Mouse (Mus musculus) kidney, postnatal 25 days (tissue): ENCODE data around the gene Msrb3.
"Not testable (repeated sequence)": the region's sequence is repeated elsewhere in the genome, so short reads cannot be mapped to it uniquely, and the experiment has no call there.

Experiments
- DNase-seq, 2 experiments: peaks; one replicate each; pipeline ENCODE4 v3.0.0; 2021; ENCODE audit warnings: mixed read lengths in 2 of 2

Msrb3 gene

DNA sequence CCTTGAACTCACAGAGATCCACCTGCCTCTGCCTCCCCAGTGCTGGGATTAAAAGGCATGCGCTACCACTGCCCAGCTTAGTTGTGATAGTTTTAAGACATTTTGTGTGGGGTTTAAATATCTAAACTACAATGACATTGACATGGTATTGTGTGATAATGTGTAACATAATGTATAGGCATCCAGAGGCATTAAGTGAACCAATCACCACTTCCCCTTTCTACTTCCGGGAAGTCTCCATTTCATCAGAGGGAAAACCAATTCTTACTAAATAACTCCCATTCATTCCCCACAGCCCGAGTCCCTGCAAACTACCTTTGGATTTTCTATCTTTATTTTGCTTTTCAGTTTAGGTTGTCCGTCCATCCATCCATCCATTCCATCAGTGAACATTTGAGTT, 90.7 kb downstream of the Msrb3 start:
- DNase-seq, result no peak

DNA sequence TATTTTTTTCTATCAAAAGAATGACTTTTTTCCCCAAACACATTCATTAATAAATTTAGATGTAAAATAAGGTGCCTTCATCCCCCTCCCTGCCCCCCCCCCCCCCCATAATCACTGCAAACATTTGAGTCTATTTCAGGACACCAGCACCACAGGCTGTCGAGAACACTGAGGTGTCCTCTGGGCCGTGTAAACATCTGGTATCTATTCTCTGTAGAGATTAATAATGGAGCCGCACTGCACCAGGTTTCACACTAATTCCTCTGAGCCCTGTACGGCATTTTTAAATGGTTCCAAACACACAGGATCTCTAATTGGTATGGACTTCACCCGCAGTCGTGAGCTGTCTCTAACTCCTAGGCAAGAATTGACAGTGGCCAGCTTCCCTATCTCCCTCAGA, 97.8 kb downstream of the Msrb3 start:
- no peak for DNase-seq

DNA sequence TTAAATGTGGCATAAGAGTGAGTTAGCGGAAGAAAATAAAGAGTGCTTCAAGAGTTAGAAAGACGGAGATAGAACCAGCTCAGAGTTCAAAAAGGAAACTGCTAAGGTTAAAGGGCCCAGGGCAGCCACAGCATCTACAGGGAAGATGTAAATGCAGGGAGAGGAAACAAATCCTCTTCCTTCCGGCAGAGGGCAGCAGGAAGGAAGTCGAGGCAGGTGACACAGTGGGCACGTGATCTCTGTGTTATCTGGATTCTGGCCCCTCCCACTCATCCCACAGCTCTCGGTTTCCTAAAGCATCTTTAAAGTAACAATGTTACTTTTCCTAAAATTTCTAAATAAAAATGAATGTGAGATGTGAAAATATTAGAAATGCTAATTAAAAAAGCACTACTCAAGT, 99.4 kb downstream of the Msrb3 start:
- no peak for DNase-seq

DNA sequence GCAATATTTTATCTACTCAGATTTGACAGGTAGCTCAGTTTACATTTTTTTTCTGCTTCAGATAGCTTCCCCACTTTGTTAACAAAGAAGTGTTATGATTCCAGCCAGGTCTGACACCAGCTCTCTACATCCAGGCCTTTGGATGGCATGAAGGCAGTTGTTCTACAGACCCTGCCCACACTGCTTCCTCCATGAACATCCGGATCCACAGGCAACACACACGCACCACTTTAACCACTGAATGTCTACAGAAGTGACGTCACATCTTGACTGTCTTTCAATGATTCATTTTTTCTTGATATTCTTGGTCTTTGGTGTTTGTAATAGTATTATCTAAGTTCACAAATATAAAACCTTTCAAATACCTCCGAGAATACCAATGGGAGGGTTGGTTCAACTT, 102.2 kb downstream of the Msrb3 start:
- no peak for DNase-seq

DNA sequence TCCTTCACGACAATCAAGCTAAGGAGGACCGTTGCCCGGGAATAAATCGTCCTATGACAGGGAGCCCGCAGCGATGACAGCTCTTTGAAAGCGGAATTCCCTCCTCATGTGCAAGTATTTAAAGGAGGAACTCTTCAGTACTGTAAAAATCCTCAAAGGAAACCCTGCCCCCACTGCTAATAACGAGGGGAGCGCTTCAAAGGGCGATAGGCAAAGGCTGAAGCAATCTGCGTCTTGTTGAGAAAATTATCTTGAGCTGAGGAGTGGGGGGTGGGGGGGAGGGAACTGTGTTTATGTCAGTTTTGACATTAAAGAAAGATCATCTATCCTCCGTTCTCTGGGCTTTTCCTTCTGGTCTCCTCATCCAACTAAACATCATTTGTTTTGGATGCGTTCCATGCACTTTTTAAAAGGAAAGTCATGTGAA, 104.5 kb downstream of the Msrb3 start:
- DNase-seq, result no peak

DNA sequence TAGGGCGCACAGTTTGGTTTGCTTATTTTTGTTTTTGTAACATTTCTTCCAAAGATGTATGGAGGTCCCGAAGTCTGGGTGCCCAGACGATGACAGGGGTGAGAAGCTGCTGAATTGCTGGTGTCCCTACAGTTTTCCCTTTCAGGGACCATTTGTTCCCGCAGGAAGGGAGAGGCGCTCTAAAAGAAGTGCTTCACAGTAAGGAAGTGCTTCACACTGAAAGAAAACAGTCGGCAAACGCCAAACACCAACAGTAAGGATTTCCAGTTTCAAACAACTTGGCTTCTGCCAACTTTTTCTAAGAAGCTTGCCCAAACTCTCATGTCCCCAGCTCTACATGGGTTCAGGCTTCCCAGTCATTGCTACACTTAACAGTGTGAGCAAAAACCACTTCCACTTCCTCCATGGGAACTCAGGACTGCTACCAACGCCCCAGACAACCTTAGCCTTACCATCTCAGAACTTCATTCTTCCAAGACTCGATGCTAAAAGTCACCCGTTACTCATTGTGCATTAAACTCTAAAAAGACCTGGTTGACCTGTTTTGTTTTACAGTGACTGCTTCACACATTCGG, 106.6 kb downstream of the Msrb3 start:
- no peak for DNase-seq

DNA sequence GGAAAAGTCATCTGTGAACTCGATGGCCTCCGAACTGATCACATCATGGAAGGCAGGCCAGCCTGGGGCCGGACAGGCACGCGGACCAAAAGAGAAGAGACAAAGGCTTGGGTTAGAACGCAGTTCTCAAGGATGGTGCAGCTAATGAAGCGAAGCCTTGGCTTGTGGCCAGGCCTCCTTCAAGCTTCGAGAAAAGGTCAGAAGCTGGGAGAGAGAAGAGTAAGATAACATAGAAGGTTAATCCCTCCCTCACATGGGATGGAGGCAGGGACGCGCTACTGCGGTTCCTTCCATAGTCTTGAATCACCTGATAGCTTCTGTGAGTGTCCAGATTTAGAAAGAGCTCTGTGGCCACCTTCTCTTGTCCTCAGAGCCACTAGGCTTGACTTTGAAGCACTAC, 107.5 kb downstream of the Msrb3 start:
- no peak for DNase-seq

DNA sequence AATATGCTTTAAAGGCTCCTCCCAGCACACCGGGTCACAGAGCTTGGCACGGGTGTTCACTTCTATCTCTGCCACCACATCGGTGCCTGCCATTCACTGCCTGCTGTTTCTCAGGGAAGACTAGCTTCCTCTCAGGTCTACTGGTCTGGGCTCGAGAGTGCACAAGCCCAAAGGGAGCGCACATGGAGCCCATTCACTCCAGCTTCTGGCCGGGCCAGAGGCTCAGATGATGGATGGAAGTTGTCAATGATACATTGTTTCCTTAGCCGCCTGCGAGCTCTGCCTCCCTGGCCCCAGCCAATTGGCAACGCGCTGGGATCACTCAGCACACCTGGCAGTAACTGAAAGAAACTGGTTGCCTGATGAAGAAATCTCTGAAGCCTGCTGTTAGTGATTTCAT, 111.7 kb downstream of the Msrb3 start:
- no peak for DNase-seq

DNA sequence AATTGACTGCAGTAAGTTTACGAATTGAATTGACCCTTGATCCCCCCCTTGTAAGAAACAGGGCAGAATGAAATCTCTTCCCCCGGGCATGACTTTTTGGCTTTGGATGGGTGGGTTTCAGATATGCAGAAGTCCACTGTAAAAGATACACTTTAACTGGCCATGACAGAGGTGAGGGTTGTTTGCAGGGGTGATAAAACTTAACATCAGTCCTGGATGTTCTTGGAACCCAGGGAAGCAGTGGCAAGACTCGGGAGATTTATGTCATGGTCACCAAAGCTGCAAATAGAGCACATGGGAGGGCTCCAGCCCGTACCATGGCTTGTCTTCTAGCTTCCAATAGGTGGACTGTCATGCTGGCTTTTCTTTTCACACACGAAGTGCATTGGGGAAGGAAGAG, 114.4 kb downstream of the Msrb3 start:
- DNase-seq, result no peak

DNA sequence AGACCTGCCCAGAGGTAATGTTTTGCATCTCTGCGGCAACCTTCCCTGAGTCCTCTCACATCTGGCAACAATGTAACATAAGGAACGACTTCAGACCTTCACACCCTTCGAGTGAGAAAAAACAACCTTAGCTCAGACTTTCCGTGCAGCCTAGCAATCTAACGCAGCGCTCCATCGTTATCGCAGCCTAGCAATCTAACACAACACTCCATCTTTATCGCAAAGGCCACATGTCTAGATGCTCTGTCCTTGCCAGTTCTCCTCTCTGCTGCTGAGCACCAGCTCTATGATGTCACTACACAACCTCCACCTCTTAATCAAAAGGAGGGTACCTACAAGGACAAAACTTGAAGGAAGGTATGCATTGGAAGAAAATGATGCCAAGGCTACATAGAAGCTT, 115.5 kb downstream of the Msrb3 start:
- DNase-seq, result no peak

DNA sequence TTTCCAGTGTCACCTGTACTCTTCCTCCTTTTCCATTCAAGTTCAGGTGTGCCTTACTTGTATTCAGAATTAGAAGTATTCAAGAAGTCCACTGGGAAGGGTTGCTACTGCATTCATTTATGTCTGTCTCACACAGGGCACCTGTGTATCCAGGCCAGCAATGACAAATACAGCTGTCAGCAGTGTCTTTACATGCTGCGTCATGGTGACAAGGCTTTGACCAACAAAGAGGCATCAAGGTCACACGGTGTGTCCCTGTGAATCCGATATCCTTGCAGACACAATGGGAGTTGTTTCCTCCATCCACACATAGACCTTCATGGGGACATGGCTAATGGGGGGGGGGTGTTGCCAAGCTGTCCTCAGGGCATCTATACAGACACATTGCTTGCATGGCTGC, 121.4 kb downstream of the Msrb3 start:
- no peak for DNase-seq

DNA sequence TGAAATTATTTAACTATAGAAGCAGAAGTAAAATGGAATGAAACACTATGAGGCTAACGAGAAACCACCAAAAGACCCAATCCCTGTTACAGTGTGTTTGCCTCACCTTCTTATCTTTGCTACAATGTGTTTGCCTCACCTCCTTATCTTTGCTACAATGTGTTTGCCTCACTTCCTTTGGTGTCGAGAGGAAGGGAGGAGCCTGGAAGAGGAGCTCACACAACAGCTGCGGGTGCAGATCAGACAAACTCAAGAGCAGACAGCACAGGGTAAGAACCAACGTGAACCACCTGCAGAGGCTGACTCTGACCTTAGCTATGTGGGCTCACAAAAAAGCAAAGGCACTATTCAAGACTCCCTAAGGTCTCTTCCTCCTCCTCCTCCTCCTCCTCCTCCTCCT, 123.5 kb downstream of the Msrb3 start:
- no peak for DNase-seq

DNA sequence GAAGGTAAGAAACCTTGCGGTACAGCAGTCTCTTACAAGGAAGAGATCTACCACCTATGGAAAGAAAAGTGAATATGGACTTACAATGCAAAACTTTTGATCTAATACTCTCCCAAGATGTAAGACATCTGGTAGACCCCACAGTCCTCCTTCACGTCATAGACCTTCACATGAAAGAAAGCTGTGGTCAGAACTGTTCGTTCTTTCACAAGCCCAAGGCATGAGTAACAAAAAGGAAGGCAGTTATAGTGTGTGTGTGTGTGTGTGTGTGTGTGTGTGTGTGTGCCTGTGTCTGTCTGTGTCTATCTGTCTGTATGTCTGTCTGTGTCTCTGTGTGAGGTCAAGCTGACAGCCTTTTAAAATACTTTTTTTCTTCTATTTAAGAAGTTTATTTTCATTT, 131.5 kb downstream of the Msrb3 start:
- DNase-seq, result no peak

DNA sequence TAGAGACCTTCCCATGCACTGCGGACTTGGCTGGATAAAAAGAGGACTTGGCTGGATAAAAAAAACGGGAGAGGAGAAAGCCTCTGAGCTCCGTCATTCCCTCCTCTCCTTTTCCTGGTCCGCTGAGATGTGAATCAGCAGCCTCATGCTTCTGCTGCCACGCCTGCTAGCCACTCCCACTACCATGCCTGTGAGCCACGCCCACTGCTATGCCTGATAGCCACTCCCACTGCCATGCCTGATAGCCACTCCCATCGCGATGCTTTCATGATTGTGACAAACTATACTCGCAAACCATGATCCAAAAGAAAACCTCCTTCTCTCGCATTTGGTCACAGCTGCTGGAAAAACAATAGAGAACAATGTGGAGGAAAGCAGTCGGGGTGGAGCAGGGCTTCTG, 133.5 kb downstream of the Msrb3 start:
- peak in 1 of 2 experiments; percentile 37 for DNase-seq

DNA sequence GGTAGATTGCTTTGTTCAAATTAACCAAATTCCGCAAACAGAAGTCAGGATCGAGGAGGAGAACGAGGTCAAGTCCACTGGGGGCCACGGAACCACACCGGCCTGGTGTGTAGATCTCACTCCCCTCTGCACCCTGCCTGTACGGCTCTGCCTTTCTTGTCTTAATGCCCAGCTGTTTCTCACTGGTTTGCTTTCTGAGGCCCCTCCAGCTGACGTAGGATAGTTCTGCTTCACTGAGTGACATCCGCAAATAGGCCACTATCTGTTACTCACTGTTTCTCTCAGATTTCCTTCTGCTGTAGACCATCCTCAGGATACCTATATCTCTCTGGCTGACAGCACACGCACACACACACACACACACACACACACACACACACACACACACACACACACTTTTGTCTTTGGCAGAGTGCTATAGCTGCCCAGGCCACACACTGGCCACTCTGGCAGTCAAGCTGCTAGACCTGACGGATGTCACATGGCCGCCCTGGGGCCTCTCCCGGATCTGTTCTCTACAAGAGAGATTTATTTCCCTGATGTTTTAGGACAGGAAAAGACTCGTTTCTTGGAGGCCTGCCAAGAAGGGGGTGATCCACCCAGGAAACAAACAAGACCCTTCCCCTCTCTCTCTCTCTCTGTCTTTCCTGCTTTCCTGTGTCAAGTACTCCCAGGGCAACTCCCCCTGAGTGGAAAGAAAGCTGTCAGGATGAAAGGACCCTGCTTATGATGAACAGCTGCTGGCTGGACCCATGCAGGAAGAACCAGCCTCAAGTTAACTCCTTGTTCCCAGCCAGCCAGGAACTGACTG, 135.0 kb downstream of the Msrb3 start:
- DNase-seq, result peak; percentile 68 to 80

DNA sequence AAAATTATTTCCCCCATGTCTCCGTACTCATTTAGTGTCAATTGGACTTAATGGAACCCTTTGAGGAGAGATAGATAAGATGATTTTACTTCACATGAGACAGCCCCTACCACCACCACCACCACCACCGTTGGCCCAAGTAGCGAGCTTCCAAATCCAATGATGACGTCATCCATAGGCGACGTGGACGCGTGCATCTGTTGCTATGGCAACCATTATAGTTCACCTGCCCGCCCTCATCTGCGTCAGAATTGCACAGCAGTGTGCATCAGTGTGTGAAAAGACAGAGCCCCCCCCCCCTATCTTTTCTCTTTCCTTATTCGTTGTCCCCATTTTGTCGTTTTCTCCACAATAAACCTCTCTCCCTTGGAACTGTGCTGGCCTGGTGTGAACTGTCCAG, 135.9 kb downstream of the Msrb3 start:
- no peak for DNase-seq

DNA sequence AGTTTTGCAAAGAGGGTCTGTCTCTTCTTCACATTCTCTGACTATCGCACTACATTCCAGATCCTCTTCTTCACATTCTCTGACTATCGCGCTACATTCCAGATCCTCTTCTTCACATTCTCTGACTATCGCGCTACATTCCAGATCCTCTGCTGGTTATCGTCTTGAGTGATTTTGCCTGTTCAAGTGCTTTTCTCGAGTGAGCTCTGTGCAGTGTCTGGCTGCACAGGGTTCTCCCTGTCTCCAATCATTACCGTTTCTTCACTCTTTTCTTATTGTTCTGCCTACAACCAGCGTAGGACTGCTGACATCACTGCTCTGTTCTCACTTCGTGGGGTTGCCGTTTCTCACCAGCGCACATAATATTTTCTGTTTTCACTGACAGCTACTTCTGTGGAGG, 138.2 kb downstream of the Msrb3 start:
- no peak for DNase-seq

DNA sequence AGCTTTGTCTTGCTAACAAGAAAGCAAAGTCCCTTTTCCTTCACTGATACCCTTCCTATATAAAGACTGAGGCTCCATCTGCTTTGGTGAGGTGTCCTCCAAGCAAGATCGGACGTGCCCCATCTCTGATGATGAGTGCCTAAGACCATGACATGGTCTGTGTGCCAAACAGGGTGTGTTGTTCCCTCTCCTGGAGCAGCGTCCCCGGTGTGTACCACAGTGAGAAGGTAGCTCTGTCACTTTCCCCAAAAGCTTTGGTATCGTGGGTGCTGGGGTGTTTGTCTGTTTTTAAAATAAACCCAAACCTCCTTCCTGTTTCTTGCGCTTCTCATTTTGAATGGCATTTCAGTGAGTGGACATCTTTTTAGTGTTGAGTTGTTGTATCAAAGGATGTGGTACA, 139.0 kb downstream of the Msrb3 start:
- no peak for DNase-seq

DNA sequence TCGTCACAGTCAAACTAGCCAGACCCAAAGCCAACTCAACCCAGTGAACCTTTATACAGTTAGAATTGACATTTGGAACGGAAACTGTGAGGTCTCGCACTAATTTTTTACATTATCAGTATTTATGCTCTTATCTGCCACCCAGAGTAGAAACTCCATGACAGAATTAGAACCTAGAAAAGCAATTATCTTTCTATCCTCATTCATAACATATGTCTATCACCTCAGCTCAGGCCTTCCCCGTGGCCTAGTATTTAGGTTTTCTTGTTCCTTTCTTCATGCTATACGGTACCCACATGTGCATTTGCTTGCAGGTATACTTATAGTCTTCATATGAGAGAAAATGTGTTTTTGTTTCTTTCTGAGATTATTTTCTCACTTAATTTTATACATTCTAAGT, 146.4 kb downstream of the Msrb3 start:
- DNase-seq, result no peak

DNA sequence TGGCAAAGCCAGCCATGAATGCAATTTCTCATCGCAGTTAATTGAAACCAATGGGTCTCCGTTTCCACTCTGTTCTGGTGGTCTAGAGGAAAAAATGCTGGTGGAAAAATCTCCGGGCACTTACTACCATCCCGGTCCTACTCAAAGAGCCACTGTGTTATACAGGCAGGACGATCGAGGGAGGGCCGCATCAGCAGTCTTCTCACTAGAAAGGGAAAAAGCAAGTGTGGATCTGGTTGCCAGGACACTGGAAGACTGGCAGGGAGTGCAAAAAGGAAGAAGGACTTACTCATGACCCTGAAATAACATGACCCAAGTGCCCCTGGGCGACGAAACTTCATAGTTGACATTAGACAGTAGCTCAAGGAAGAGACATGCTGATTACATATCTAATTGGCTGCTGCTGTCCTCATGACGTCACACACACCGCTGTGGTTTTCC, 147.1 kb downstream of the Msrb3 start:
- peak; percentile 36 to 61 for DNase-seq

DNA sequence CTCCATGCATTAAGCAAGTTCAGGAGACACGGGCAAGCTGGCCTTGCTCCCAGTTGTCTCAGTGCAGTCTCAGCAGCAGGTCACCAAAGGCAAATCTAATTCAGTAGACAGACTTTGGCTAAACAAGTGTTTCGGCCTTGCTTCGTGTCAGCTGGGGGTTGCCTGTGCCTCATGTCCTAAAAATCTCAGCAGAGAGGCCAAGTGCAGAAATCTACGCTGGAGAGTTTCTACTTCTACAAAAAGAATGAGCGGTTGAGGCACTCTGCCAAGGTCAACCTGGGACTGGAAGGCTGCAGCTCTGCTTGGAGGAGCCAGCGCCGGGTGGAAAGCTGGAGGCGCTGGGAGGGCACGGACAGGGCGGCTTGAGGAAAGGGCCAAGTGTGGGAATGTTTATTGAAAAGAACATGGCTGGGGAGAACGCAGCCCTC, 147.6 kb downstream of the Msrb3 start:
- DNase-seq, result peak; percentile 73

DNA sequence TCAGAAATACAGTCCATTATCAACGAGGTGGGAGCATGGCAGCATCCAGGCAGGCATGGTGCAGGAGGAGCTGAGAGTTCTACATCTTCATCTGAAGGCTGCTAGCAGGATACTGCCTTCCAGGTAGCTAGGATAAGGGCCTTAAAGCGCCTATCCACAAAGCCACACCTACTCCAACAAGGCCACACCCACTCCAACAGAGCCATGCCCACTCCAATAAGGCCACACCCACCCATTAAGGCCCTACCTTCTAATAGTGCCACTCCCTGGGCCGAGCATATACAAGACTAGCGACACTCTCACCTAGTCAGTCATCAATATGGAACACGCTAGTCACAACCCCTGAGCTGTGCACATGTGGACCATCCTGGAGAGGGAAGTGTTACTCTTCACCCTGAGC, 149.3 kb downstream of the Msrb3 start:
- not testable (repeated sequence) for DNase-seq

DNA sequence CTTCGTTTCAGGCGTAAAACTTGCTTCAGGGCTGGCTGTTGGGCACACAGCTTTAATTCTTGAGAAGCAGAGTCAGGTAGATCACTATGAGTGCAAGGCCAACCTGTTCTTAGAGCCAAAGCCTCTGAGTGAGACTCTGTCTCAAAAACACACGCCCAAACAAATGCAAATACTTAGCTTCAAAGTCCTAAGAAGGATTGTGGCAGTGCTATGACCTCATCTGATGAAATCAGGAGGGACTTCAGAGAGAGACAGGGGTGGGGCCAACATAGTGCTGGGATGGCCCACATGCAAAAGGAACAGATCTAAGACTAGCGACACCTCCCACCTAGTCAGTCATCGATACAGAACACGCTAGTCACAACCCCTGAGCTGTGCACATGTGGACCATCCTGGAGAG, 150.7 kb downstream of the Msrb3 start:
- DNase-seq, result no peak

DNA sequence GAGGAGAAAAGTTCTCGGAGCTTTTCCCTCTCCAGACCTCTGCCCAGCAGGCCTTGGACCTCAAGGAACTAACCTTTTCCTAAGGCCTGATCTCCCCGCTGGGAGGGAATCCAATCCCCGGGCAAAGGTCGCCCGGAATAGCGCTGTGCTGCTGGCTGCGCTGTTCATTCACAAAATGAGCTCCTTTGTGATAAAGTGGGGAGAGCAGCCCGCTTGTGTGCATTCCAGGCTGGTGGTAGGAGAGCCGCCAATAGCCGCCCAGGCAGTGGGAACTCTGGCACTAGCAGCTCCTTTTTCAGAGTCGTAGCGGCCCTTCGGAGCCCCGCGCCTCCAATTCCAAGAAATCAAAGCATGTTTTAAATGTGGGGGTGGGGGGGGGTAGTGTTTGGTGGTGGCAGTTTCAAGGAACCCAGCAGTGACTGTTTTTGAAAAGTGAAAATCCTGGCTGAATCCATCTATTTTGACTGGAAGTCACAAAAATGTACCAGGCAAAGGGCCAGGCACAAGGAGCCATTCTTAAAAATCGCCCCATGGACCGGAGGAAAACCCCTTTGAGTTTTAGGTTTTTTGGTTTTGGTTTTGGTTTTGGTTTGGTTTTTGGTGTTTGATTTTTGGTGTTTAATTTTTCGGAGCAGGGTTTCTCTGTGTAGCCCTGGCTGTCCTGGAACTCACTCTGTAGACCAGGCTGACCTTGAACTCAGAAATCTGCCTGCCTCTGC, 153.6 kb downstream of the Msrb3 start:
- DNase-seq, result peak; percentile 82 to 87
